Mouse (Mus musculus): ENCODE data around the gene Sox6. TPM values are rescaled to one million over a fixed set of nuclear protein-coding genes. Genes with fewer than 3 reads are reported as not detected.

Gene Sox6
- polyA plus RNA-seq, 1 experiment, result not detected

- Histone ChIP-seq H3K4me3 (ENCODE audit: insufficient read depth, low read length) (no peak overlapping the region), H3K4me1 (ENCODE audit: control insufficient read depth, insufficient read depth, low read length) (no peaks in the 10 kb centered on the region), H3K27ac (ENCODE audit: insufficient read depth, low read depth, low read length) (no peak overlapping the region)
- TF ChIP-seq CTCF (IDR thresholded peaks at IDR 0.05; ENCODE audit: low read depth, low read length), result no peak
- no peak for TF ChIP-seq POLR2A (IDR thresholded peaks at IDR 0.05; ENCODE audit: borderline replicate concordance, low read depth, low read length)
These were observed 538.4 kb downstream of the Sox6 start for GRCm38 (mm10) chr7:115500170-115500569.

DNA sequence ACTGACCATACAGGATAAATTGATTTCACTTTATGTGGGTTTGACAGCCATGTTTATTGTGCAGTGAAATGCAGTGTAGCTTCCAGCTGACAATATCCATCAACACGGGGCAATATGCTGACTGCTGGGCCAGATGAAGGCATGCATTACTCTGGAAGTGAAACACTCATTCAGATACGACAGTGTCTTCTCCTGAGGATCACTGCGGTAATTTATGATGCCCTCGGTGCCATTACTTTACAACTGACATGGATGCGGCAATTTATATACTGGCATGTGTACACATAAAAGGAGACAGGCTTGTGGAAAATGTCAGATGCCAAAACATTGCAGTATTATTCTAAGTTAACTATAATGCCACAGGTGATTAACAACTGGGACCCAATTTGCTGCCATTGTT is 546.9 kb downstream of the Sox6 start:
- Histone ChIP-seq H3K27ac (ENCODE audit: insufficient read depth, low read depth, low read length) (no peak overlapping the region), H3K4me3 (ENCODE audit: insufficient read depth, low read length) (no peak overlapping the region), H3K4me1 (ENCODE audit: control insufficient read depth, insufficient read depth, low read length) (no peaks in the 10 kb centered on the region)
- TF ChIP-seq CTCF (IDR thresholded peaks at IDR 0.05; ENCODE audit: low read depth, low read length), result no peak
- TF ChIP-seq POLR2A (IDR thresholded peaks at IDR 0.05; ENCODE audit: borderline replicate concordance, low read depth, low read length), result no peak

DNA sequence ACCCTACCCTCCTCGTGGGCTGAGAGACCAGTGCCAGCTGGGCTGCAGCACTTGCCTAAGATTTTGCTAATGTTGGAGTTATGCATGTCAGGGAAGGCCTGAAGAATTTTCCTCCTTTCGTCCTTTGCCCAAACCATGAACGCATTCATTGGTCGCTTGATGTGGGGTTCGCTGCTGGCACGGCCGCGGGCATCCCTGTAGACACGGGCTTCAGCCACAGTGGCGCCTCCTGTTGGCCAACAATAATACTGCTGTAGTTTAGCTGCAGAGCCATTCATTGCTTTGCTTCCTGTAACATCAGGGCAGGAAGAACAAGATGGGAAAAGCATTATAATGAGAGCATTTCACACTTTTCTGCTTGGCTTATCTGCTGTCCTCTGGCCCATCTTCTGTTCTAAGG is 549.0 kb downstream of the Sox6 start:
- TF ChIP-seq POLR2A (IDR thresholded peaks at IDR 0.05; ENCODE audit: borderline replicate concordance, low read depth, low read length) (no peak), CTCF (IDR thresholded peaks at IDR 0.05; ENCODE audit: low read depth, low read length) (no peak)
- no peaks in the 10 kb centered on the region for H3K4me1 ChIP-seq (ENCODE audit: control insufficient read depth, insufficient read depth, low read length)
- H3K27ac ChIP-seq (ENCODE audit: insufficient read depth, low read depth, low read length), result no peak overlapping the region
- H3K4me3 ChIP-seq (ENCODE audit: insufficient read depth, low read length), result no peak overlapping the region

GRCm38 (mm10) chr7:115486431-115486830 is 552.2 kb downstream of the Sox6 start:
- TF ChIP-seq POLR2A (IDR thresholded peaks at IDR 0.05; ENCODE audit: borderline replicate concordance, low read depth, low read length) (no peak), CTCF (IDR thresholded peaks at IDR 0.05; ENCODE audit: low read depth, low read length) (no peak)
- no peaks in the 10 kb centered on the region for H3K4me1 ChIP-seq (ENCODE audit: control insufficient read depth, insufficient read depth, low read length)
- H3K4me3 ChIP-seq (ENCODE audit: insufficient read depth, low read length), result no peak overlapping the region
- H3K27ac ChIP-seq (ENCODE audit: insufficient read depth, low read depth, low read length), result no peak overlapping the region

DNA sequence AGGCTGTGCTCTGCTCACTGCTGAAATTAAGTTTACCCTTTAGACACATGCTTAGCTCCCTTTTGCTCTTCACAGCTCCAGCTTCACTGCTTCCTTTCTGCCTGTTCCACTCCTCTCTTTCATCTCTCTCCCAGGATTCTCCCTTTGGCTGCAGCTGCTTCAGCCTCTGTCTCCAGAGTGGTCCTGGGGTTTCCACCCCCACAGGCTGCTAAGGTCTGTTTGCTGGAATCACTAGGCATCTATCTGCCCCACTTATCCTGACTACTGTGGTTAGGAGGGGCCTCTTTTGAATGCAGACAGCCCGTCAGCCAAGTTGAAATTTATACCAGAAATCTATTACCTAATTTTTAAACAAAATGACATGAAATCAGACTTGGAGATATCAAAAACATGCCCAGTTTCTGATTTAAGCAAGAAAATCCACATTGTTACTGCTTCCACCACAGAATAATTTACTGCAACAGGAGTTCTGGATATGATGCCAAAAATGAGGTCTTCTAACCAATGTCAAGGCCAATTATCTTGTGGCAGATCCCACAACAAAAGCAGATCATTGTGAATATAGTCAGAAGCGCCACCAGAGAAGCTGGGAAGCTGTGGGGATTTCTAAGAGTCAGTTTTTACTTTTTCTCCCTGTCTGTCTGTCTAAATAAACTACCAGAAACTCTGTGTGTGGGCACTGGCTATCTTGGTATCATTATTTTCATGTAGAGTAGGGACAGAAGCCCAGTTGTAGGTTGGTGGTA is 552.8 kb downstream of the Sox6 start:
- no peak overlapping the region for H3K27ac ChIP-seq (ENCODE audit: insufficient read depth, low read depth, low read length)
- TF ChIP-seq POLR2A (IDR thresholded peaks at IDR 0.05; ENCODE audit: borderline replicate concordance, low read depth, low read length) (no peak), CTCF (IDR thresholded peaks at IDR 0.05; ENCODE audit: low read depth, low read length) (no peak)
- H3K4me3 ChIP-seq (ENCODE audit: insufficient read depth, low read length), result no peak overlapping the region
- no peaks in the 10 kb centered on the region for H3K4me1 ChIP-seq (ENCODE audit: control insufficient read depth, insufficient read depth, low read length)

- Histone ChIP-seq H3K4me1 (ENCODE audit: control insufficient read depth, insufficient read depth, low read length) (no peaks in the 10 kb centered on the region), H3K4me3 (ENCODE audit: insufficient read depth, low read length) (no peak overlapping the region), H3K27ac (ENCODE audit: insufficient read depth, low read depth, low read length) (no peak overlapping the region)
- TF ChIP-seq CTCF (IDR thresholded peaks at IDR 0.05; ENCODE audit: low read depth, low read length), result no peak
- TF ChIP-seq POLR2A (IDR thresholded peaks at IDR 0.05; ENCODE audit: borderline replicate concordance, low read depth, low read length), result no peak
These were observed 560.8 kb downstream of the Sox6 start for GRCm38 (mm10) chr7:115477763-115478162.

GRCm38 (mm10) chr7:115476881-115477665 is 561.5 kb downstream of the Sox6 start:
- TF ChIP-seq POLR2A (IDR thresholded peaks at IDR 0.05; ENCODE audit: borderline replicate concordance, low read depth, low read length) (no peak), CTCF (IDR thresholded peaks at IDR 0.05; ENCODE audit: low read depth, low read length) (no peak)
- no peaks in the 10 kb centered on the region for H3K4me1 ChIP-seq (ENCODE audit: control insufficient read depth, insufficient read depth, low read length)
- no peak overlapping the region for H3K27ac ChIP-seq (ENCODE audit: insufficient read depth, low read depth, low read length)
- no peak overlapping the region for H3K4me3 ChIP-seq (ENCODE audit: insufficient read depth, low read length)

GRCm38 (mm10) chr7:115475176-115475575 is 563.4 kb downstream of the Sox6 start:
- TF ChIP-seq CTCF (IDR thresholded peaks at IDR 0.05; ENCODE audit: low read depth, low read length) (no peak), POLR2A (IDR thresholded peaks at IDR 0.05; ENCODE audit: borderline replicate concordance, low read depth, low read length) (no peak)
- Histone ChIP-seq H3K27ac (ENCODE audit: insufficient read depth, low read depth, low read length) (no peak overlapping the region), H3K4me3 (ENCODE audit: insufficient read depth, low read length) (no peak overlapping the region), H3K4me1 (ENCODE audit: control insufficient read depth, insufficient read depth, low read length) (no peaks in the 10 kb centered on the region)

GRCm38 (mm10) chr7:115474115-115474514 is 564.5 kb downstream of the Sox6 start:
- H3K27ac ChIP-seq (ENCODE audit: insufficient read depth, low read depth, low read length), result no peak overlapping the region
- no peak for TF ChIP-seq POLR2A (IDR thresholded peaks at IDR 0.05; ENCODE audit: borderline replicate concordance, low read depth, low read length)
- TF ChIP-seq CTCF (IDR thresholded peaks at IDR 0.05; ENCODE audit: low read depth, low read length), result no peak

DNA sequence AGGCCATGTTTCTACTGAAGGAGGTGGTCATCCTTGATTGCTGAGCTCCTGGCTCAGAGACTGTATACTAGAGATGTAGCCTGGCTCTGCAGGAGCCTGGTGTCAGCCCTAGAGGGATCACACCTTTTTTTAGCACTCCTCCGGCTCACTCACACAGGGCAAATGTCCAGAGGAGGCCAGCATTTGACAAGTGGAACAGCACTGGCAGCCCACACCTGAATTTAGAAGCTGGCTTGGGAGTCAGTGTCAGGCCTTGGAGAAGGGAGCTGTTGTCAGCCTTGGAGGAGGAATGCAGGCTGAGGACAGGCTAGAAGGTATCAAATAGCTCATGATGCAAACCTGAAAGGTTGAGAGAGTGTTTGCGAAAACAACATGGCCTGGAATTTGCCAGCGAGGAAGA is 565.7 kb downstream of the Sox6 start:
- H3K27ac ChIP-seq (ENCODE audit: insufficient read depth, low read depth, low read length), result no peak overlapping the region
- TF ChIP-seq CTCF (IDR thresholded peaks at IDR 0.05; ENCODE audit: low read depth, low read length) (no peak), POLR2A (IDR thresholded peaks at IDR 0.05; ENCODE audit: borderline replicate concordance, low read depth, low read length) (no peak)
- no peak overlapping the region for H3K4me3 ChIP-seq (ENCODE audit: insufficient read depth, low read length)
- no peaks in the 10 kb centered on the region for H3K4me1 ChIP-seq (ENCODE audit: control insufficient read depth, insufficient read depth, low read length)

More at GRCm38 (mm10) chr7:115474115-115474514, 564.5 kb downstream of the Sox6 start:
- Histone ChIP-seq H3K4me3 (ENCODE audit: insufficient read depth, low read length) (no peak overlapping the region), H3K4me1 (ENCODE audit: control insufficient read depth, insufficient read depth, low read length) (no peaks in the 10 kb centered on the region)
